Mouse (Mus musculus) hindbrain, embryonic 13.5 days (tissue): Measurements from ENCODE around the gene Wfdc5. TPM values are rescaled to one million over a fixed set of nuclear protein-coding genes. Genes with fewer than 3 reads are reported as not detected.
"Not testable (repeated sequence)": the region's sequence is repeated elsewhere in the genome, so short reads cannot be mapped to it uniquely, and the experiment has no call there.

Source experiments
- ATAC-seq: fragments of 200-750 bp; cut with Nextera tagmentation; 2 replicates; pipeline ENCODE4 v1.8.0; 2017; ENCODE audit warnings: moderate TSS enrichment; ENCODE audit not compliant: low FRiP score
- H3K27ac ChIP-seq: fragments of 300-500 bp; sonication (generic); 2 replicates; pipeline ENCODE4 v1.5.1; 2015; ENCODE audit warnings: inconsistent platforms, mild to moderate bottlenecking, moderate library complexity
- H3K27me3 ChIP-seq: fragments of 300-500 bp; sonication (generic); 2 replicates; pipeline ENCODE4 v1.6.1; 2015; ENCODE audit warnings: mild to moderate bottlenecking, inconsistent platforms
- H3K36me3 ChIP-seq: fragments of 300-500 bp; sonication (generic); 2 replicates; pipeline ENCODE4 v1.6.1; 2015; ENCODE audit warnings: mild to moderate bottlenecking, inconsistent platforms
- H3K4me1 ChIP-seq: fragments of 300-500 bp; sonication (generic); replicated peaks from 2 replicates; pipeline ENCODE4 v1.6.1; 2015; ENCODE audit warnings: inconsistent platforms
- H3K4me2 ChIP-seq: fragments of 300-500 bp; sonication (generic); 2 replicates; pipeline ENCODE4 v1.6.1; 2015; ENCODE audit warnings: inconsistent platforms, mild to moderate bottlenecking, moderate library complexity
- H3K4me3 ChIP-seq: fragments of 300-500 bp; sonication (generic); 2 replicates; pipeline ENCODE4 v1.5.1; 2015; ENCODE audit warnings: mild to moderate bottlenecking, inconsistent platforms
- H3K9ac ChIP-seq: fragments of 300-500 bp; sonication (generic); 2 replicates; pipeline ENCODE4 v1.6.1; 2015; ENCODE audit warnings: mild to moderate bottlenecking, inconsistent platforms
- H3K9me3 ChIP-seq: fragments of 300-500 bp; sonication (generic); 2 replicates; pipeline ENCODE4 v1.6.1; 2016; ENCODE audit warnings: inconsistent platforms
- WGBS: fragments of 180-500 bp; shearing (Covaris S2); methylation state at CpG from one replicate; pipeline ENCODE4 v1.1.7; 2015; 5-methylcytosine and 5-hydroxymethylcytosine counted together
- polyA plus RNA-seq: library from polyadenylated mRNA; unstranded; fragments of >200 nt; fragmentation: Nextera tagmentation; extraction: Ambion mirVana; gene quantifications from 2 replicates; pipeline ENCODE4 v1.2.1, GENCODE M21; 2015

Gene Wfdc5
- polyA plus RNA-seq: not detected in 2 replicates

- Histone ChIP-seq H3K4me2 (no peak within 1 kb of the TSS), H3K36me3 (no peaks in the 10 kb centered on the region), H3K27me3 (peaks cover 4% of the 10 kb centered on the region; the same call in 1 of the 2 replicates), H3K4me3 (no peak within 1 kb of the TSS), H3K4me1 (no peaks in the 10 kb centered on the region), H3K9ac (no peak within 1 kb of the TSS), H3K27ac (no peak within 1 kb of the TSS), H3K9me3 (no peaks in the 10 kb centered on the region)
- WGBS: 86% methylated on average over 7 of the region's 7 CpGs
- ATAC-seq: no peak
These were observed at the start of gene Wfdc5 for GRCm38 (mm10) chr2:164182692-164183255. Wfdc5 (minus strand) TSS chr2:164182742.

- Histone ChIP-seq H3K9me3 (no peaks in the 10 kb centered on the region), H3K36me3 (no peaks in the 10 kb centered on the region), H3K4me1 (no peaks in the 10 kb centered on the region), H3K4me2 (no peak overlapping the region), H3K27me3 (no peaks in the 10 kb centered on the region), H3K9ac (no peak overlapping the region), H3K4me3 (no peak overlapping the region), H3K27ac (no peak overlapping the region)
- WGBS: 89% methylated on average over 8 of the region's 8 CpGs
- no peak for ATAC-seq
These were observed 46.0 kb upstream of the Wfdc5 start for GRCm38 (mm10) chr2:164228361-164229070.

- no peak within 1 kb of the TSS for H3K9ac ChIP-seq
- H3K27ac ChIP-seq: no peak within 1 kb of the TSS
- no peak within 1 kb of the TSS for H3K4me2 ChIP-seq
- H3K27me3 ChIP-seq: no peaks in the 10 kb centered on the region
- no peak within 1 kb of the TSS for H3K4me3 ChIP-seq
- WGBS: 76% methylated on average over 11 of the region's 11 CpGs
- ATAC-seq: no peak
- H3K4me1 ChIP-seq: no peaks in the 10 kb centered on the region
- H3K9me3 ChIP-seq: no peaks in the 10 kb centered on the region
- no peaks in the 10 kb centered on the region for H3K36me3 ChIP-seq
These were observed 39.0 kb upstream of the Wfdc5 start, which contains the start of gene Wfdc15b for GRCm38 (mm10) chr2:164221522-164221921. Wfdc15b (minus strand) TSS chr2:164221660.

GRCm38 (mm10) chr2:164219295-164219694 is 36.8 kb upstream of the Wfdc5 start:
- 90% methylated on average over 9 of the region's 9 CpGs for WGBS
- Histone ChIP-seq H3K4me1 (no peaks in the 10 kb centered on the region), H3K4me3 (no peak overlapping the region), H3K27ac (no peak overlapping the region), H3K9me3 (no peaks in the 10 kb centered on the region), H3K4me2 (no peak overlapping the region), H3K27me3 (no peaks in the 10 kb centered on the region), H3K9ac (no peak overlapping the region), H3K36me3 (no peaks in the 10 kb centered on the region)
- no peak for ATAC-seq

- no peak overlapping the region for H3K9ac ChIP-seq
- no peaks in the 10 kb centered on the region for H3K27me3 ChIP-seq
- no peak overlapping the region for H3K4me2 ChIP-seq
- ATAC-seq: no peak
- H3K4me1 ChIP-seq: no peaks in the 10 kb centered on the region
- H3K27ac ChIP-seq: no peak overlapping the region
- no peaks in the 10 kb centered on the region for H3K9me3 ChIP-seq
- 87% methylated on average over 5 of the region's 5 CpGs for WGBS
- no peak overlapping the region for H3K4me3 ChIP-seq
- H3K36me3 ChIP-seq: no peaks in the 10 kb centered on the region
These were observed 30.2 kb upstream of the Wfdc5 start for GRCm38 (mm10) chr2:164212711-164213110.

- Histone ChIP-seq H3K27ac (no peak overlapping the region), H3K9ac (no peak overlapping the region), H3K9me3 (no peaks in the 10 kb centered on the region), H3K27me3 (no peaks in the 10 kb centered on the region), H3K4me2 (no peak overlapping the region), H3K36me3 (no peaks in the 10 kb centered on the region), H3K4me1 (no peaks in the 10 kb centered on the region), H3K4me3 (no peak overlapping the region)
- WGBS: 82% methylated on average over 4 of the region's 4 CpGs
- no peak for ATAC-seq
These were observed 28.4 kb upstream of the Wfdc5 start for GRCm38 (mm10) chr2:164210892-164211291.

GRCm38 (mm10) chr2:164206676-164207075 is 24.1 kb upstream of the Wfdc5 start:
- no peak overlapping the region for H3K27ac ChIP-seq
- no peak overlapping the region for H3K4me3 ChIP-seq
- H3K9ac ChIP-seq: no peak overlapping the region
- no peaks in the 10 kb centered on the region for H3K36me3 ChIP-seq
- H3K4me2 ChIP-seq: no peak overlapping the region
- H3K27me3 ChIP-seq: no peaks in the 10 kb centered on the region
- 95% methylated on average over 4 of the region's 4 CpGs for WGBS
- no peaks in the 10 kb centered on the region for H3K9me3 ChIP-seq
- no peaks in the 10 kb centered on the region for H3K4me1 ChIP-seq
- no peak for ATAC-seq

GRCm38 (mm10) chr2:164206011-164206410 is 23.5 kb upstream of the Wfdc5 start:
- H3K27me3 ChIP-seq, H3K27ac ChIP-seq, ATAC-seq, H3K9me3 ChIP-seq, H3K4me3 ChIP-seq, H3K4me1 ChIP-seq, H3K36me3 ChIP-seq, H3K4me2 ChIP-seq, H3K9ac ChIP-seq: not testable (repeated sequence)
- WGBS: 90% methylated on average over 10 of the region's 10 CpGs

- Histone ChIP-seq H3K36me3 (no peaks in the 10 kb centered on the region), H3K9me3 (no peaks in the 10 kb centered on the region), H3K27me3 (no peaks in the 10 kb centered on the region), H3K9ac (no peak within 1 kb of the TSS), H3K27ac (no peak within 1 kb of the TSS), H3K4me2 (no peak within 1 kb of the TSS), H3K4me1 (no peaks in the 10 kb centered on the region), H3K4me3 (no peak within 1 kb of the TSS)
- ATAC-seq: no peak
- 78% methylated on average over 20 of the region's 20 CpGs for WGBS
These were observed 17.2 kb upstream of the Wfdc5 start, which contains the start of gene Wfdc15a for GRCm38 (mm10) chr2:164199626-164200327. Wfdc15a (minus strand) TSS chr2:164200130.

GRCm38 (mm10) chr2:164196700-164196990 is 14.1 kb upstream of the Wfdc5 start:
- Histone ChIP-seq H3K4me2 (no peak overlapping the region), H3K36me3 (no peaks in the 10 kb centered on the region), H3K9me3 (no peaks in the 10 kb centered on the region), H3K4me3 (no peak overlapping the region), H3K4me1 (no peaks in the 10 kb centered on the region), H3K9ac (no peak overlapping the region), H3K27ac (no peak overlapping the region), H3K27me3 (no peaks in the 10 kb centered on the region)
- no peak for ATAC-seq
- WGBS: 88% methylated on average over 5 of the region's 5 CpGs

GRCm38 (mm10) chr2:164195971-164196699 is 13.6 kb upstream of the Wfdc5 start:
- ATAC-seq: no peak
- 90% methylated on average over 5 of the region's 5 CpGs for WGBS
- no peaks in the 10 kb centered on the region for H3K27me3 ChIP-seq
- H3K4me1 ChIP-seq: no peaks in the 10 kb centered on the region
- H3K36me3 ChIP-seq: no peaks in the 10 kb centered on the region
- H3K4me2 ChIP-seq: no peak overlapping the region
- no peaks in the 10 kb centered on the region for H3K9me3 ChIP-seq
- H3K27ac ChIP-seq: no peak overlapping the region
- H3K9ac ChIP-seq: no peak overlapping the region
- H3K4me3 ChIP-seq: no peak overlapping the region

- no peak overlapping the region for H3K9ac ChIP-seq
- 86% methylated on average over 5 of the region's 5 CpGs for WGBS
These were observed 12.6 kb upstream of the Wfdc5 start for GRCm38 (mm10) chr2:164194959-164195630.

More at GRCm38 (mm10) chr2:164194959-164195630, 12.6 kb upstream of the Wfdc5 start:
- Histone ChIP-seq H3K4me3 (no peak overlapping the region), H3K4me1 (no peaks in the 10 kb centered on the region), H3K27ac (no peak overlapping the region), H3K9me3 (no peaks in the 10 kb centered on the region), H3K36me3 (no peaks in the 10 kb centered on the region), H3K27me3 (no peaks in the 10 kb centered on the region), H3K4me2 (no peak overlapping the region)
- no peak for ATAC-seq
